Mouse (Mus musculus): ENCODE data around the gene Isca1.

- TF ChIP-seq CTCF (IDR thresholded peaks at IDR 0.05; ENCODE audit: insufficient read depth, low read depth, low read length) (no peak), POLR2A (IDR thresholded peaks at IDR 0.05; ENCODE audit: insufficient read depth, low read depth, low read length) (no peak)
Measured at GRCm38 (mm10) chr13:59779213-59779612, 9.6 kb upstream of the Isca1 start.

All from olfactory bulb, adult 2 months (tissue).